Mouse (Mus musculus) erythroblast, embryonic 14.5 days (primary cell): Measurements from ENCODE around the gene Dand5. TPM values are rescaled to one million over a fixed set of nuclear protein-coding genes. Genes with fewer than 3 reads are reported as not detected.
A peak's percentile ranks its signal among the peaks of the same experiment; 100 is the strongest.

ENCODE experiments used
- H3K27me3 ChIP-seq: 2 replicates; pipeline ENCODE4 v1.6.1; 2012; ENCODE audit warnings: inconsistent platforms; ENCODE audit not compliant: control insufficient read depth
- H3K36me3 ChIP-seq: 2 replicates; pipeline ENCODE4 v1.6.1; 2012; ENCODE audit warnings: mild to moderate bottlenecking, inconsistent platforms; ENCODE audit not compliant: control insufficient read depth
- H3K4me1 ChIP-seq: 2 replicates; pipeline ENCODE4 v1.6.1; 2012; ENCODE audit warnings: inconsistent platforms; ENCODE audit not compliant: control insufficient read depth
- H3K4me3 ChIP-seq: replicated peaks from 2 replicates; pipeline ENCODE3; 2012; ENCODE audit warnings: moderate library complexity, mild to moderate bottlenecking, inconsistent platforms
- H3K9me3 ChIP-seq: 2 replicates; pipeline ENCODE4 v1.6.1; 2012; ENCODE audit warnings: low read length, inconsistent platforms, mixed read lengths; ENCODE audit not compliant: control insufficient read depth
- GATA1 ChIP-seq: IDR thresholded peaks from 2 replicates; pipeline ENCODE4 v1.6.1; 2012; ENCODE audit warnings: low read length, inconsistent platforms, mixed read lengths
- TAL1 ChIP-seq: IDR thresholded peaks from 3 replicates; pipeline ENCODE4 v1.6.1; 2012; ENCODE audit warnings: low read length, inconsistent platforms, mixed read lengths
- polyA plus RNA-seq: library from polyadenylated mRNA; stranded (reverse); fragments of >175 nt; gene quantifications from 2 replicates; pipeline ENCODE4 v1.2.3, GENCODE M21; 2012

Gene Dand5
- 1.3 and 1.5 TPM in 2 replicates for polyA plus RNA-seq

DNA sequence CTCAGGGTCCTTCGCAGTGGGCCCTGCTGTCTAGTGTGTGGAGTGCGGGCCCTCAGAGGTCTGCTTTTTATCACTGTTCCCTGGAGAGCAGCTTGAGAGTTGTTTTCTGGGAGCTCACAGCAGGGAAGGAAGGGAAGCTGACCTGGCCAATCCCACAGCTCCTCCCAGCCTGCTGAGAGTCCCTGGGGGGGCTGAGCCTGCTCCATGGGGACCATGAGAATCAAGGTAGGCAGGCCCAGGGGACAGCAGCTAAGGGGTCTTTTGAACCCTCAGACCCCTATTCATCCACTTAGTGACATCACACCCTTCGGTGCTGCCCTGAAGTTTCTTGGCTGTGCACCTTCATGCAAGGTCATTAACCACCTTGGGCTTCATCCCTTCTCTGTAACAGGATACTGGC is at the start of gene Dand5:
TSS of gene Dand5 (minus strand) at position 101 of the 400 bp plus-strand sequence.
- TF ChIP-seq TAL1 (no peak), GATA1 (no peak)
- H3K9me3 ChIP-seq, result no peaks in the 10 kb centered on the region
- peaks cover 4% of the 10 kb centered on the region; the same call in 1 of the 2 replicates for H3K36me3 ChIP-seq
- 0 out of 2 replicates have a peak, but pooled peaks cover 3% of the 10 kb centered on the region for H3K27me3 ChIP-seq
- peaks cover 38% of the 10 kb centered on the region for H3K4me1 ChIP-seq
- H3K4me3 ChIP-seq, result no peak within 1 kb of the TSS

GRCm38 (mm10) chr8:84871376-84872308 is 49.0 kb upstream of the Dand5 start, which contains the start of gene Syce2:
Syce2 (plus strand) TSS chr8:84872111.
- peaks cover 50% of the 10 kb centered on the region for H3K4me1 ChIP-seq
- peaks cover 65% of the 10 kb centered on the region for H3K36me3 ChIP-seq
- H3K27me3 ChIP-seq, result no peaks in the 10 kb centered on the region
- TF ChIP-seq TAL1 (no peak), GATA1 (no peak)
- H3K4me3 ChIP-seq, result peak within 1 kb of the TSS; percentile 80
- no peaks in the 10 kb centered on the region for H3K9me3 ChIP-seq

- Histone ChIP-seq H3K9me3 (no peaks in the 10 kb centered on the region), H3K36me3 (peaks cover 38% of the 10 kb centered on the region), H3K4me1 (peaks cover 43% of the 10 kb centered on the region), H3K27me3 (no peaks in the 10 kb centered on the region), H3K4me3 (peak within 1 kb of the TSS; percentile 88)
- TF ChIP-seq TAL1, result no peak
- no peak for TF ChIP-seq GATA1
Measured at GRCm38 (mm10) chr8:84856864-84857441, 34.3 kb upstream of the Dand5 start, which contains the start of gene Farsa. Farsa (plus strand) TSS chr8:84856989.

DNA sequence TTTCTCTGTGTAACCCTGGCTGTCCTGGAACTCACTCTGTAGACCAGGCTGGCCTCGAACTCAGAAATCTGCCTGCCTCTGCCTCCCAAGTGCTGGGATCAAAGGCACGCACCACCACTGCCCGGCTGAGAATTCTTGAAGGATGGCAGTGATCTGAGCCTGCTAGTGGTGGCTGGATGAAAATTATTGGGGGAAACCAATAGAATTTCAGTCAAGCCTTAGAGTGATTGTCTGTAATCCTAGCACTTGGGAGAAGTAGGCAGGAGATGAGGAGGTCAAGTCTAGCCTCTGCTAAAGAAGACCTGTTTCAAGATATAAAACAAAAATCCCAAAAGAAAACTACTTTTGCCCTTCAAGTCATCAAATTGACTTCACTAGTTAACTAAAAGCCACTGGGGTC is 33.8 kb upstream of the Dand5 start:
- peaks cover 41% of the 10 kb centered on the region for H3K4me1 ChIP-seq
- peaks cover 33% of the 10 kb centered on the region for H3K36me3 ChIP-seq
- no peaks in the 10 kb centered on the region for H3K9me3 ChIP-seq
- H3K27me3 ChIP-seq, result no peaks in the 10 kb centered on the region
- H3K4me3 ChIP-seq, result peak overlapping the region; percentile 88
- no peak for TF ChIP-seq TAL1

GRCm38 (mm10) chr8:84847684-84848435 is 25.2 kb upstream of the Dand5 start:
- Histone ChIP-seq H3K27me3 (no peaks in the 10 kb centered on the region), H3K36me3 (peaks cover 35% of the 10 kb centered on the region), H3K9me3 (no peaks in the 10 kb centered on the region), H3K4me3 (peak overlapping the region; percentile 79), H3K4me1 (peaks cover 47% of the 10 kb centered on the region)
- TF ChIP-seq GATA1, result no peak
- no peak for TF ChIP-seq TAL1

GRCm38 (mm10) chr8:84846722-84847572 is 24.3 kb upstream of the Dand5 start, which contains the start of gene Calr:
Calr (minus strand) TSS chr8:84846934.
- Histone ChIP-seq H3K4me1 (peaks cover 54% of the 10 kb centered on the region), H3K4me3 (peak within 1 kb of the TSS; percentile 79), H3K36me3 (peaks cover 44% of the 10 kb centered on the region), H3K27me3 (no peaks in the 10 kb centered on the region), H3K9me3 (no peaks in the 10 kb centered on the region)
- TF ChIP-seq GATA1, result no peak
- TF ChIP-seq TAL1, result no peak

DNA sequence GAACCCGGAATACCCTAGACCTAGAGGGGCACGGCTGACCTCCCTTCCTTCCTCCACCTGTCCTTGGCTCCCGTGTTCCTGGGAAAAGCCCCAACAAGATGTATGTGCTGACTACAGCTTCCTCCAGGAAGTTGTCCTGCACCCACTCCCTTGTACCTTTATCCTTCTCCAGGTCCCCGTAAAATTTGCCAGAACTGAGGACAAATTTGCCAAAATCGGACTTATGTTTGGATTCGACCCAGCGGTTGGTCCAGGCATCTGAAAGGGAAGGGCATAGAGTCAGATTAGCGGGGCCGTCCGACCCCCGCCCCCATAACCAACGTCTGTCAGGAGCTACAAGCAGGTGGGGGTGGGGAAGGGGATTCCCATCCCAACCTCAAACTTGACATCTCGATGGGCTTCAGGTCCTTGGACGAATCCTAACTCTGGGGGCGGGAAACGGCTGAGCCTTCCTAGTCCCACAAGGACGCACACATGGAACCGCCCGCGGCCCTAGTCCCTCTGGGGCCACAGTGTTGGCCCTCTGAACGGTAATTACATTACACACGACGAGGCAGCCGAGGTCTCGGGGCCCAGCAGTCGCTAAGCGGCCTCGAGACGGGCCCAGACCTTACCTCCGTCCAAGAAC is 23.6 kb upstream of the Dand5 start:
- Histone ChIP-seq H3K9me3 (no peaks in the 10 kb centered on the region), H3K36me3 (peaks cover 52% of the 10 kb centered on the region), H3K4me1 (peaks cover 62% of the 10 kb centered on the region), H3K27me3 (no peaks in the 10 kb centered on the region), H3K4me3 (peak overlapping the region; percentile 79)
- no peak for TF ChIP-seq TAL1
- no peak for TF ChIP-seq GATA1
